Mouse (Mus musculus) kidney, embryonic 15.5 days (tissue): ENCODE results near the gene Tbc1d9b. TPM values are rescaled to one million over a fixed set of nuclear protein-coding genes. Genes with fewer than 3 reads are reported as not detected.
A peak's percentile ranks its signal among the peaks of the same experiment; 100 is the strongest.

ENCODE experiments used
- ATAC-seq: fragments of 200-750 bp; cut with Nextera tagmentation; replicated peaks from 2 replicates; pipeline ENCODE4 v1.8.0; 2017; ENCODE audit warnings: moderate TSS enrichment; ENCODE audit not compliant: low FRiP score
- H3K27ac ChIP-seq: fragments of 300-500 bp; sonication (generic); 2 replicates; pipeline ENCODE4 v1.5.1; 2015; ENCODE audit warnings: mild to moderate bottlenecking, inconsistent platforms
- H3K27me3 ChIP-seq: fragments of 300-500 bp; sonication (generic); 2 replicates; pipeline ENCODE4 v1.6.1; 2015; ENCODE audit warnings: inconsistent platforms
- H3K36me3 ChIP-seq: fragments of 300-500 bp; sonication (generic); 2 replicates; pipeline ENCODE4 v1.6.1; 2015; ENCODE audit warnings: inconsistent platforms
- H3K4me1 ChIP-seq: fragments of 300-500 bp; sonication (generic); 2 replicates; pipeline ENCODE4 v1.6.1; 2015; ENCODE audit warnings: inconsistent platforms
- H3K4me2 ChIP-seq: fragments of 300-500 bp; sonication (generic); 2 replicates; pipeline ENCODE4 v1.6.1; 2015; ENCODE audit warnings: moderate library complexity, mild to moderate bottlenecking, inconsistent platforms
- H3K4me3 ChIP-seq: fragments of 300-500 bp; sonication (generic); replicated peaks from 2 replicates; pipeline ENCODE4 v1.5.1; 2015; ENCODE audit warnings: mild to moderate bottlenecking, inconsistent platforms
- H3K9ac ChIP-seq: fragments of 300-500 bp; sonication (generic); 2 replicates; pipeline ENCODE4 v1.6.1; 2015; ENCODE audit warnings: mild to moderate bottlenecking, inconsistent platforms
- H3K9me3 ChIP-seq: fragments of 300-500 bp; sonication (generic); replicated peaks from 2 replicates; pipeline ENCODE4 v1.6.1; 2016; ENCODE audit warnings: inconsistent platforms
- WGBS: fragments of 180-500 bp; shearing (Covaris S2); methylation state at CpG from one replicate; pipeline ENCODE4 v1.1.7; 2015; ENCODE audit warnings: mixed read lengths; 5-methylcytosine and 5-hydroxymethylcytosine counted together
- polyA plus RNA-seq: library from polyadenylated mRNA; unstranded; fragments of >200 nt; fragmentation: Nextera tagmentation; extraction: Ambion mirVana; gene quantifications from 2 replicates; pipeline ENCODE4 v1.2.1, GENCODE M21; 2015

The Tbc1d9b gene
- polyA plus RNA-seq, 1 experiment from 2014 or later: 42.9 TPM

GRCm38 (mm10) chr11:50145529-50145928 lies 14.3 kb downstream of the Tbc1d9b start:
- H3K27me3 ChIP-seq: no peaks in the 10 kb centered on the region
- H3K4me1 ChIP-seq: no peaks in the 10 kb centered on the region
- ATAC-seq: no peak
- H3K36me3 ChIP-seq: peaks cover 94% of the 10 kb centered on the region
- H3K4me2 ChIP-seq: no peak overlapping the region
- WGBS: 85% methylated on average over 3 of the region's 3 CpGs
- H3K27ac ChIP-seq: no peak overlapping the region
- H3K4me3 ChIP-seq: no peak overlapping the region
- H3K9ac ChIP-seq: no peak overlapping the region
- H3K9me3 ChIP-seq: no peaks in the 10 kb centered on the region

GRCm38 (mm10) chr11:50146121-50146520 lies 14.9 kb downstream of the Tbc1d9b start:
- no peaks in the 10 kb centered on the region for H3K9me3 ChIP-seq
- H3K4me3 ChIP-seq: no peak overlapping the region
- no peak overlapping the region for H3K27ac ChIP-seq
- no peaks in the 10 kb centered on the region for H3K27me3 ChIP-seq
- H3K4me2 ChIP-seq: no peak overlapping the region
- peaks cover 94% of the 10 kb centered on the region for H3K36me3 ChIP-seq
- no peak overlapping the region for H3K9ac ChIP-seq
- ATAC-seq: no peak
- no peaks in the 10 kb centered on the region for H3K4me1 ChIP-seq
- WGBS: 91% methylated on average over 13 of the region's 13 CpGs

- 86% methylated on average over 9 of the region's 9 CpGs for WGBS
- Histone ChIP-seq H3K4me1 (no peaks in the 10 kb centered on the region), H3K9ac (no peak overlapping the region), H3K9me3 (no peaks in the 10 kb centered on the region), H3K4me3 (no peak overlapping the region), H3K27ac (no peak overlapping the region), H3K27me3 (no peaks in the 10 kb centered on the region), H3K4me2 (no peak overlapping the region), H3K36me3 (peaks cover 94% of the 10 kb centered on the region)
- ATAC-seq: no peak
Measured at GRCm38 (mm10) chr11:50147267-50147957, 16.2 kb downstream of the Tbc1d9b start.

- H3K4me3 ChIP-seq: no peak overlapping the region
- H3K27me3 ChIP-seq: no peaks in the 10 kb centered on the region
- no peak overlapping the region for H3K27ac ChIP-seq
- H3K4me1 ChIP-seq: peaks cover under 1% of the 10 kb centered on the region; the same call in 1 of the 2 replicates
- ATAC-seq: no peak
- H3K9me3 ChIP-seq: no peaks in the 10 kb centered on the region
- peaks cover 94% of the 10 kb centered on the region for H3K36me3 ChIP-seq
- 95% methylated on average over 11 of the region's 11 CpGs for WGBS
- H3K9ac ChIP-seq: no peak overlapping the region
- H3K4me2 ChIP-seq: no peak overlapping the region
Measured at GRCm38 (mm10) chr11:50147958-50148476, 16.8 kb downstream of the Tbc1d9b start.

GRCm38 (mm10) chr11:50149200-50149599 lies 18.0 kb downstream of the Tbc1d9b start:
- peaks cover 94% of the 10 kb centered on the region for H3K36me3 ChIP-seq
- H3K9ac ChIP-seq: no peak overlapping the region
- WGBS: 83% methylated on average over 7 of the region's 7 CpGs
- H3K4me3 ChIP-seq: no peak overlapping the region
- H3K27ac ChIP-seq: no peak overlapping the region
- no peak overlapping the region for H3K4me2 ChIP-seq
- ATAC-seq: no peak
- H3K9me3 ChIP-seq: no peaks in the 10 kb centered on the region
- H3K27me3 ChIP-seq: no peaks in the 10 kb centered on the region
- H3K4me1 ChIP-seq: peaks cover 13% of the 10 kb centered on the region

- H3K9me3 ChIP-seq: no peaks in the 10 kb centered on the region
- H3K4me3 ChIP-seq: no peak overlapping the region
- H3K4me1 ChIP-seq: peaks cover 17% of the 10 kb centered on the region
- WGBS: 81% methylated on average over 9 of the region's 9 CpGs
- H3K36me3 ChIP-seq: peaks cover 97% of the 10 kb centered on the region
- H3K27ac ChIP-seq: no peak overlapping the region
- ATAC-seq: no peak
- no peak overlapping the region for H3K4me2 ChIP-seq
- no peaks in the 10 kb centered on the region for H3K27me3 ChIP-seq
- H3K9ac ChIP-seq: no peak overlapping the region
Measured at GRCm38 (mm10) chr11:50149603-50150150, 18.5 kb downstream of the Tbc1d9b start.

GRCm38 (mm10) chr11:50151374-50151773 lies 20.2 kb downstream of the Tbc1d9b start:
- peaks cover 97% of the 10 kb centered on the region for H3K36me3 ChIP-seq
- H3K27ac ChIP-seq: no peak overlapping the region
- WGBS: 88% methylated on average over 3 of the region's 3 CpGs
- no peak overlapping the region for H3K4me3 ChIP-seq
- H3K9me3 ChIP-seq: no peaks in the 10 kb centered on the region
- H3K4me1 ChIP-seq: peaks cover 19% of the 10 kb centered on the region
- no peaks in the 10 kb centered on the region for H3K27me3 ChIP-seq
- H3K4me2 ChIP-seq: no peak overlapping the region
- ATAC-seq: no peak
- no peak overlapping the region for H3K9ac ChIP-seq

GRCm38 (mm10) chr11:50154166-50154565 lies 23.0 kb downstream of the Tbc1d9b start:
- Histone ChIP-seq H3K27ac (peak overlapping the region; percentile 41; the same call in 1 of the 2 replicates), H3K9ac (no peak overlapping the region), H3K4me2 (no peak overlapping the region), H3K9me3 (no peaks in the 10 kb centered on the region), H3K4me1 (peaks cover 19% of the 10 kb centered on the region), H3K36me3 (peaks cover 100% of the 10 kb centered on the region), H3K27me3 (no peaks in the 10 kb centered on the region), H3K4me3 (no peak overlapping the region)
- 46% methylated on average over 9 of the region's 9 CpGs for WGBS
- no peak for ATAC-seq

- no peak for ATAC-seq
- WGBS: 79% methylated on average over 12 of the region's 12 CpGs
- peaks cover 19% of the 10 kb centered on the region for H3K4me1 ChIP-seq
- peaks cover 100% of the 10 kb centered on the region for H3K36me3 ChIP-seq
- no peaks in the 10 kb centered on the region for H3K27me3 ChIP-seq
- no peak overlapping the region for H3K27ac ChIP-seq
- no peak overlapping the region for H3K4me2 ChIP-seq
- no peak overlapping the region for H3K9ac ChIP-seq
- H3K9me3 ChIP-seq: no peaks in the 10 kb centered on the region
- H3K4me3 ChIP-seq: no peak overlapping the region
Measured at GRCm38 (mm10) chr11:50154777-50155520, 23.8 kb downstream of the Tbc1d9b start.

GRCm38 (mm10) chr11:50155785-50156184 lies 24.6 kb downstream of the Tbc1d9b start:
- H3K9me3 ChIP-seq: no peaks in the 10 kb centered on the region
- no peak overlapping the region for H3K4me2 ChIP-seq
- no peak for ATAC-seq
- no peaks in the 10 kb centered on the region for H3K27me3 ChIP-seq
- H3K4me3 ChIP-seq: no peak overlapping the region
- H3K9ac ChIP-seq: no peak overlapping the region
- WGBS: 88% methylated on average over 2 of the region's 2 CpGs
- peaks cover 99% of the 10 kb centered on the region for H3K36me3 ChIP-seq
- H3K27ac ChIP-seq: no peak overlapping the region
- H3K4me1 ChIP-seq: peaks cover 19% of the 10 kb centered on the region

- ATAC-seq: no peak
- H3K4me3 ChIP-seq: no peak overlapping the region
- H3K4me2 ChIP-seq: no peak overlapping the region
- no peak overlapping the region for H3K9ac ChIP-seq
- peaks cover 19% of the 10 kb centered on the region for H3K4me1 ChIP-seq
- no peaks in the 10 kb centered on the region for H3K27me3 ChIP-seq
- no peak overlapping the region for H3K27ac ChIP-seq
- H3K36me3 ChIP-seq: peaks cover 98% of the 10 kb centered on the region
- 89% methylated on average over 16 of the region's 16 CpGs for WGBS
- no peaks in the 10 kb centered on the region for H3K9me3 ChIP-seq
Measured at GRCm38 (mm10) chr11:50156725-50157258, 25.6 kb downstream of the Tbc1d9b start.

GRCm38 (mm10) chr11:50158346-50158745 lies 27.1 kb downstream of the Tbc1d9b start:
- no peak for ATAC-seq
- Histone ChIP-seq H3K27ac (no peak overlapping the region), H3K27me3 (no peaks in the 10 kb centered on the region), H3K36me3 (peaks cover 92% of the 10 kb centered on the region), H3K9ac (no peak overlapping the region), H3K4me1 (peaks cover 18% of the 10 kb centered on the region), H3K9me3 (no peaks in the 10 kb centered on the region), H3K4me2 (no peak overlapping the region), H3K4me3 (no peak overlapping the region)
- 90% methylated on average over 7 of the region's 7 CpGs for WGBS
